Mouse (Mus musculus): ENCODE results near the gene Hecw1.

DNA sequence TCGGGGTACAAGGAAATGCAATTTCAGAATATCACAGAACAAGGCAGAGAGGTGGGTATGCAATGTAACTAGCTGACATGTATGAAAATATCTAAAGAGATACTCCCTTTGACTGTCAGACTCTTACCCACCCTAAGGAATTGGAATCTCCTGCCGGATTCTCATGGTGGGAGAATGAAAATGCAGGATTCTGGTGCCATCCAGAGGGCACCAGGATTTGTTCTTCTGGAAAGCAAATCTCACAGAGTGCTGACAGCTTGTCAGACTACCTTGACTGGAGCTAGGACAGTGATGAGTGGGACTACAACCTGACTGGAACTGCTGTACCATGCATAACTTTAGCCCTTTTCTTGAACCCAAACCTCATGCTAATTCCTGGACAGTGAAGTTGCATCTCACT is 29.6 kb upstream of the Hecw1 start:
- no peak for TF ChIP-seq CTCF (IDR thresholded peaks at IDR 0.05; ENCODE audit: control insufficient read depth, insufficient read depth, insufficient read length)
- TF ChIP-seq MAX (IDR thresholded peaks at IDR 0.05) = no peak
- TF ChIP-seq USF1 (IDR thresholded peaks at IDR 0.05; ENCODE audit: low read depth) = no peak
- no peak for TF ChIP-seq MYOD1 (IDR thresholded peaks at IDR 0.05; ENCODE audit: control insufficient read depth, insufficient read length, low read depth)
- no peak for TF ChIP-seq MYOG (IDR thresholded peaks at IDR 0.05; ENCODE audit: control insufficient read depth, extremely low read depth, insufficient read length)
